Mouse (Mus musculus) midbrain, embryonic 13.5 days (tissue): Measurements from ENCODE around the gene Lig3. TPM values are rescaled to one million over a fixed set of nuclear protein-coding genes. Genes with fewer than 3 reads are reported as not detected.

ENCODE experiments used
- ATAC-seq: fragments of 200-750 bp; cut with Nextera tagmentation; 2 replicates; pipeline ENCODE4 v1.8.0; 2017; ENCODE audit warnings: mild to moderate bottlenecking, moderate TSS enrichment, moderate library complexity
- H3K27ac ChIP-seq: fragments of 300-500 bp; sonication (generic); 2 replicates; pipeline ENCODE4 v1.5.1; 2015; ENCODE audit warnings: inconsistent platforms, mild to moderate bottlenecking, moderate library complexity
- H3K27me3 ChIP-seq: fragments of 300-500 bp; sonication (generic); 2 replicates; pipeline ENCODE4 v1.6.1; 2015; ENCODE audit warnings: mild to moderate bottlenecking, inconsistent platforms
- H3K36me3 ChIP-seq: fragments of 300-500 bp; sonication (generic); 2 replicates; pipeline ENCODE4 v1.6.1; 2015; ENCODE audit warnings: mild to moderate bottlenecking, inconsistent platforms
- H3K4me1 ChIP-seq: fragments of 300-500 bp; sonication (generic); replicated peaks from 2 replicates; pipeline ENCODE4 v1.6.1; 2015; ENCODE audit warnings: inconsistent platforms
- H3K4me2 ChIP-seq: fragments of 300-500 bp; sonication (generic); replicated peaks from 2 replicates; pipeline ENCODE4 v1.6.1; 2015; ENCODE audit warnings: moderate library complexity, mild to moderate bottlenecking, inconsistent platforms
- H3K4me3 ChIP-seq: fragments of 300-500 bp; sonication (generic); replicated peaks from 2 replicates; pipeline ENCODE4 v1.5.1; 2015; ENCODE audit warnings: mild to moderate bottlenecking, inconsistent platforms
- H3K9ac ChIP-seq: fragments of 300-500 bp; sonication (generic); replicated peaks from 2 replicates; pipeline ENCODE4 v1.6.1; 2015; ENCODE audit warnings: mild to moderate bottlenecking, inconsistent platforms
- H3K9me3 ChIP-seq: fragments of 300-500 bp; sonication (generic); 2 replicates; pipeline ENCODE4 v1.6.1; 2016; ENCODE audit warnings: mild to moderate bottlenecking, inconsistent platforms
- WGBS: fragments of 180-500 bp; shearing (Covaris S2); methylation state at CpG from one replicate; pipeline ENCODE4 v1.1.7; 2015; 5-methylcytosine and 5-hydroxymethylcytosine counted together
- polyA plus RNA-seq: library from polyadenylated mRNA; unstranded; fragments of >200 nt; fragmentation: Nextera tagmentation; extraction: Ambion mirVana; gene quantifications from 2 replicates; pipeline ENCODE4 v1.2.1, GENCODE M21; 2015

The Lig3 gene
- polyA plus RNA-seq, 1 experiment from 2014 or later: 36.0 TPM

GRCm38 (mm10) chr11:82852540-82852939, 71.6 kb downstream of the Lig3 start:
- ATAC-seq: no peak
- Histone ChIP-seq H3K9me3 (no peaks in the 10 kb centered on the region), H3K9ac (no peak overlapping the region), H3K27ac (no peak overlapping the region), H3K36me3 (no peaks in the 10 kb centered on the region), H3K4me1 (peaks cover 30% of the 10 kb centered on the region), H3K4me2 (no peak overlapping the region), H3K4me3 (no peak overlapping the region), H3K27me3 (no peaks in the 10 kb centered on the region)
- 81% methylated on average over 10 of the region's 10 CpGs for WGBS

DNA sequence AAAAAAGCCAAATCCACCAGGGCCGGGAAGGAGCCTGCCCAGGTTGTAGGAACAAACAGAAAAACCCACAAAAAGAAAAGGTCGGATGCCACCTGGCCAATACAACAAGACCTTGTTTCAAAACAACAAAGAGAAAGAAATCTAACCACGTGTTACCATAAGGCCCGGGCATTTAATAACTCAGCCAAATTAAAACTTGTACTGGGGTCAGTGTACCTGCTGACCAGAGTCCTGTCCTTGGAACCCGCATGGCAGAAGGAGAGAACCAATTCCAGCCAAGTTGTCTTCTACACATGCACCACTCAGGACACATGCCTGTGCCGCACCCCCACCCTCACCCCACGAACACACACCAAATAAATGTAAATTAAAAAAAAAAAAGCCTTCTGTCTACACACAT, 72.0 kb downstream of the Lig3 start:
- H3K36me3 ChIP-seq: no peaks in the 10 kb centered on the region
- ATAC-seq: no peak
- peaks cover 27% of the 10 kb centered on the region for H3K4me1 ChIP-seq
- no peaks in the 10 kb centered on the region for H3K27me3 ChIP-seq
- H3K27ac ChIP-seq: no peak overlapping the region
- H3K4me3 ChIP-seq: no peak overlapping the region
- H3K9me3 ChIP-seq: no peaks in the 10 kb centered on the region
- WGBS: 88% methylated on average over 7 of the region's 7 CpGs
- no peak overlapping the region for H3K9ac ChIP-seq
- no peak overlapping the region for H3K4me2 ChIP-seq

Other genes starting within 250 kb of the Lig3 start
- 0.24 and 0.40 TPM in 2 replicates for gene Cct6b, start 16.8 kb upstream of the Lig3 start, polyA plus RNA-seq
- 31.3 and 33.0 TPM in 2 replicates for gene Zfp830, start 16.8 kb upstream of the Lig3 start, polyA plus RNA-seq
- gene Rffl, start 90.1 kb downstream of the Lig3 start, polyA plus RNA-seq: 4.5 and 5.9 TPM in 2 replicates
- 12.1 and 13.8 TPM in 2 replicates for gene Rad51d, start 109.5 kb downstream of the Lig3 start, polyA plus RNA-seq
- gene Fndc8, start 111.0 kb downstream of the Lig3 start, polyA plus RNA-seq: 0.48 and 0.62 TPM in 2 replicates
- 31.2 and 32.2 TPM in 2 replicates for gene Nle1, start 127.3 kb downstream of the Lig3 start, polyA plus RNA-seq
- 0.59 and 0.93 TPM in 2 replicates for gene Unc45b, start 129.4 kb downstream of the Lig3 start, polyA plus RNA-seq
- 0.57 and 0.93 TPM in 2 replicates for gene Slfn5, start 170.2 kb downstream of the Lig3 start, polyA plus RNA-seq
- 3.7 TPM in 2 replicates for gene Slfn9, start 210.7 kb downstream of the Lig3 start, polyA plus RNA-seq
- 0.06 and 0.31 TPM in 2 replicates for gene Slfn8, start 239.7 kb downstream of the Lig3 start, polyA plus RNA-seq